Mouse (Mus musculus) left cerebral cortex, postnatal 14 days (tissue): ENCODE measurements at regions not wholly inside any gene's neighbourhood (a gene's known extent, or its start where the extent isn't known, plus 50 kb on each side); places are given as distances from the start of the nearest gene placed in this dataset.
A peak's percentile ranks its signal among the peaks of the same experiment; 100 is the strongest.

Source experiments
- DNase-seq, 2 experiments: peaks; one replicate each; pipeline ENCODE4 v3.0.0; 2021 to 2022; ENCODE audit warnings: low spot score in 2 of 2, mixed read lengths in 1 of 2
- intact Hi-C: fragments of 180-260 bp; cut with DNase I; formaldehyde crosslinking; loops from one replicate; pipeline ENCODE4 v1.15.1; 2025

GRCm38 (mm10) chr6:51732298-51732895 lies 208.7 kb downstream of the Snx10 start:
- DNase-seq = no peak
- intact Hi-C loops = no loop called here

GRCm38 (mm10) chr6:51736051-51736450 lies 212.3 kb downstream of the Snx10 start:
- DNase-seq = no peak
- intact Hi-C loops = no loop called here

- DNase-seq = no peak
- intact Hi-C loops = no loop called here
These were observed 219.5 kb downstream of the Snx10 start for GRCm38 (mm10) chr6:51743105-51743660.

- no peak for DNase-seq
- intact Hi-C loops = no loop called here
These were observed 220.9 kb downstream of the Snx10 start for GRCm38 (mm10) chr6:51744607-51745006.

GRCm38 (mm10) chr6:51754239-51754681 lies 230.6 kb downstream of the Snx10 start:
- peak; percentile 23 to 26 for DNase-seq
- intact Hi-C loops = no loop called here

- DNase-seq = no peak
- intact Hi-C loops = no loop called here
These were observed 233.4 kb downstream of the Snx10 start for GRCm38 (mm10) chr6:51757131-51757530.

GRCm38 (mm10) chr6:51757746-51758145 lies 234.0 kb downstream of the Snx10 start:
- intact Hi-C loops = no loop called here
- no peak for DNase-seq

- intact Hi-C loops = no loop called here
- DNase-seq = no peak
These were observed 235.1 kb downstream of the Snx10 start for GRCm38 (mm10) chr6:51758781-51759180.

GRCm38 (mm10) chr6:51760372-51760771 lies 236.7 kb downstream of the Snx10 start:
- intact Hi-C loops = no loop called here
- no peak for DNase-seq

- no peak for DNase-seq
- intact Hi-C loops = no loop called here
These were observed 237.8 kb downstream of the Snx10 start for GRCm38 (mm10) chr6:51761506-51761905.

GRCm38 (mm10) chr6:51766482-51766881 lies 242.8 kb downstream of the Snx10 start:
- intact Hi-C loops = no loop called here
- no peak for DNase-seq

- intact Hi-C loops = no loop called here
- peak in 1 of 2 experiments; percentile 15 for DNase-seq
These were observed 244.1 kb downstream of the Snx10 start for GRCm38 (mm10) chr6:51767582-51768341.

GRCm38 (mm10) chr6:51771001-51771400 lies 241.3 kb downstream of the Skap2 start:
- intact Hi-C loops = no loop called here
- DNase-seq = no peak

- intact Hi-C loops = no loop called here
- DNase-seq = no peak
These were observed 240.9 kb downstream of the Skap2 start for GRCm38 (mm10) chr6:51771424-51771823.

- intact Hi-C loops = no loop called here
These were observed 237.6 kb downstream of the Skap2 start for GRCm38 (mm10) chr6:51774771-51775170.

GRCm38 (mm10) chr6:51785615-51786014 lies 226.7 kb downstream of the Skap2 start:
- intact Hi-C loops = no loop called here
- DNase-seq = no peak

More at GRCm38 (mm10) chr6:51774771-51775170, 237.6 kb downstream of the Skap2 start:
- DNase-seq = peak in 1 of 2 experiments; percentile 38

GRCm38 (mm10) chr6:51786836-51787235 lies 225.5 kb downstream of the Skap2 start:
- intact Hi-C loops = no loop called here
- no peak for DNase-seq

- intact Hi-C loops = no loop called here
These were observed 224.2 kb downstream of the Skap2 start for GRCm38 (mm10) chr6:51788156-51788555.

GRCm38 (mm10) chr6:51790293-51790692 lies 222.1 kb downstream of the Skap2 start:
- intact Hi-C loops = no loop called here
- DNase-seq = no peak

More at GRCm38 (mm10) chr6:51788156-51788555, 224.2 kb downstream of the Skap2 start:
- DNase-seq = no peak

- intact Hi-C loops = no loop called here
- DNase-seq = no peak
These were observed 221.7 kb downstream of the Skap2 start for GRCm38 (mm10) chr6:51790693-51791092.

GRCm38 (mm10) chr6:51795300-51795699 lies 217.0 kb downstream of the Skap2 start:
- intact Hi-C loops = no loop called here
- DNase-seq = peak in 1 of 2 experiments; percentile 5
